Mouse (Mus musculus) hindbrain, embryonic 15.5 days (tissue): ENCODE data around the gene Prpf4b. TPM values are rescaled to one million over a fixed set of nuclear protein-coding genes. Genes with fewer than 3 reads are reported as not detected.
"Not testable (repeated sequence)": the region's sequence is repeated elsewhere in the genome, so short reads cannot be mapped to it uniquely, and the experiment has no call there.

ENCODE experiments used
- ATAC-seq: fragments of 200-750 bp; cut with Nextera tagmentation; 2 replicates; pipeline ENCODE4 v1.8.0; 2017; ENCODE audit warnings: low read depth, moderate number of reproducible peaks, moderate TSS enrichment; ENCODE audit not compliant: low FRiP score
- H3K27ac ChIP-seq: fragments of 300-500 bp; sonication (generic); replicated peaks from 2 replicates; pipeline ENCODE4 v1.5.1; 2015; ENCODE audit warnings: mild to moderate bottlenecking, inconsistent platforms
- H3K27me3 ChIP-seq: fragments of 300-500 bp; sonication (generic); 2 replicates; pipeline ENCODE4 v1.6.1; 2015; ENCODE audit warnings: control low read depth, inconsistent platforms
- H3K36me3 ChIP-seq: fragments of 300-500 bp; sonication (generic); 2 replicates; pipeline ENCODE4 v1.6.1; 2015; ENCODE audit warnings: control low read depth, inconsistent platforms
- H3K4me1 ChIP-seq: fragments of 300-500 bp; sonication (generic); replicated peaks from 2 replicates; pipeline ENCODE4 v1.6.1; 2015; ENCODE audit warnings: control low read depth, inconsistent platforms
- H3K4me2 ChIP-seq: fragments of 300-500 bp; sonication (generic); 2 replicates; pipeline ENCODE4 v1.6.1; 2015; ENCODE audit warnings: moderate library complexity, mild to moderate bottlenecking, inconsistent platforms
- H3K4me3 ChIP-seq: fragments of 300-500 bp; sonication (generic); 2 replicates; pipeline ENCODE4 v1.5.1; 2015; ENCODE audit warnings: mild to moderate bottlenecking, inconsistent platforms
- H3K9ac ChIP-seq: fragments of 300-500 bp; sonication (generic); 2 replicates; pipeline ENCODE4 v1.6.1; 2015; ENCODE audit warnings: inconsistent platforms
- H3K9me3 ChIP-seq: fragments of 300-500 bp; sonication (generic); 2 replicates; pipeline ENCODE4 v1.6.1; 2016; ENCODE audit warnings: control low read depth, inconsistent platforms
- WGBS: fragments of 180-500 bp; shearing (Covaris S2); methylation state at CpG from one replicate; pipeline ENCODE4 v1.1.7; 2015; 5-methylcytosine and 5-hydroxymethylcytosine counted together
- polyA plus RNA-seq: library from polyadenylated mRNA; unstranded; fragments of >200 nt; fragmentation: Nextera tagmentation; extraction: Ambion mirVana; gene quantifications from 2 replicates; pipeline ENCODE4 v1.2.1, GENCODE M21; 2015

The Prpf4b gene
- polyA plus RNA-seq, 1 experiment from 2014 or later, result 56.8 TPM

DNA sequence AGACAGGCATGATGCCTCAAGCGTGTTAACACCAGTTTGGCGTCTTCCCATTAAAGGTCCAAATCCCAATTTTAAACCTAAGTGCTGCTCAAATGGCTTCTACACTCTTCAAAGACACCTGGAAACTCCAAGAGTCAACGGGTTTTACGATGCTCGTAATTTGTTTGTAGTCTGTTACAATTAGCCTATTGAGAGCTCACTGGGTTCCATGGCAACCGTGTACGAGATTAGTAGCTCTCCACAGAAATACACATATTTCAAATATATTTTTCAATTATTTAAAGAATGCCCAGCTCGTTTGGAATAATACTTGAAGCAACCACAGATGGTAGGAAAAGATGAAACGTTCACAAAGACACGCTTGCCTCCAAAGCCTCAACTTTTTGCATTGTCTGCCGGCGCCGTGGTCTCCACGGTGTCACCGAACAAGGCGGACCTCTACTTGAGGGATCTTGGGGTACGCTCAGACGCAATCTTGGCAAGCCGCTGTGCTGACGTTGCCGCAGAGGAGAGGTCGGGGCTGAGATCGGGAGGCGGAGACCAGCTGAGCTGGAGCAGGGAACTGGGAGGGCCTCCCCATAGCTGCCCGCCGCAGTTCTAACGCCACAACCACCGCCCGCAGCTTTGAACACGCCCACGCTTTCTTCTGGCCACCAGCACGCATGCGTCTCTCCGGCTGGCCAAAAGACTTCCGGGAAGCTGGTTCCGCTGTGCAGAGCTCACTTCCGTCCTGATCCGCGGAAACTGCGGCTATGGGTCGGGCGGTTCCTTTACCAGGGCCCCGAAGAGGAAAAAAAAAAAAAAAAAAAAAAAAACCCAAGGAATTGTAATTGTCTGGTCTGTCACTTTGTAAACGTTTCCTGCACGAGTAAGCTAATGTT lies 1.1 kb upstream of the Prpf4b start:
- no peaks in the 10 kb centered on the region for H3K27me3 ChIP-seq
- H3K4me3 ChIP-seq, result peak overlapping the region; percentile 100
- ATAC-seq, result peak; percentile 92
- peak overlapping the region; percentile 78 for H3K4me2 ChIP-seq
- peak overlapping the region; percentile 98 for H3K27ac ChIP-seq
- H3K4me1 ChIP-seq, result peaks cover 28% of the 10 kb centered on the region
- WGBS, result 3% methylated on average over 45 of the region's 45 CpGs
- no peaks in the 10 kb centered on the region for H3K9me3 ChIP-seq
- H3K9ac ChIP-seq, result peak overlapping the region; percentile 96
- no peaks in the 10 kb centered on the region for H3K36me3 ChIP-seq

GRCm38 (mm10) chr13:34874736-34875135 lies 366 bp upstream of the Prpf4b start:
- peak overlapping the region; percentile 78 for H3K4me2 ChIP-seq
- H3K4me1 ChIP-seq, result peaks cover 29% of the 10 kb centered on the region
- H3K9me3 ChIP-seq, H3K27me3 ChIP-seq, H3K36me3 ChIP-seq: not testable (repeated sequence)
- peak overlapping the region; percentile 96 for H3K9ac ChIP-seq
- peak; percentile 21; the same call in 1 of the 2 replicates for ATAC-seq
- H3K4me3 ChIP-seq, result peak overlapping the region; percentile 100
- H3K27ac ChIP-seq, result peak overlapping the region; percentile 98
- 18% methylated on average over 13 of the region's 13 CpGs for WGBS

DNA sequence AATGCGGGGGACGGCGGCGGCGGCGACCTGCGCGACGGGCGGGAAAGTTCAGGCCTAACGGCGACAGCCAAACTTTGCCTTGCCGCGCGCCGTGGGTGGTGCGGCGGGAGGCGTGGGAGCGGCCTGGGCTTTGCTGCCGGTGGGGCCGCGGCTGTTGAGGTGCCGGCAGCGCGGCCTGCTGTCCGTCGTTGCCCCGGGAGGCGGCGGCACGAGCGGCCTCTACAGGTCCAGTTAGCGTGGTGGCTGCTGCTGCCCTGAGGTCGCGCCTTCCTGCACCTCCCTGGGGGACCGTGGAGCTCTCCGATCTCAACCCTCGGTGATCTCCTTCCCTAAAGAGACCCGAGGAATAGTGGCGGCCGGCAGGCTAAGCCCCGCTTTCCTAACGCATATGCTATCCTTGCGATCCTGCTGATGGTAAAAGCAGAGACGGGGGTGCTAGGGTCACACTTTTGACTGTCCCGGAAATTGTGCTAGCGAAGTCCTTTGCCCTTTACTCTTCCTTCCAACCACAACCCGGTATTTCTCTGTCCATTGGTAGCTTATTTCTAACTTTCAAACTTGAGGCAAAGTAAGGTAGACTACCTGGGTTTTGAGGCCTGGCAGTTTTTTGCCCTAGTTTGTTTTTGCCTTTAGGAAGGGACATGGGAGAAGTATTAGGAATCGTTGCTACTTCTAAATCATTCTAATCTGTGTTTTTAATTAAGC lies 791 bp downstream of the Prpf4b start:
- Histone ChIP-seq H3K27me3 (no peaks in the 10 kb centered on the region), H3K36me3 (no peaks in the 10 kb centered on the region), H3K9me3 (no peaks in the 10 kb centered on the region), H3K4me2 (peak overlapping the region; percentile 78), H3K4me3 (peak overlapping the region; percentile 100), H3K27ac (peak overlapping the region; percentile 98), H3K9ac (peak overlapping the region; percentile 96), H3K4me1 (peaks cover 29% of the 10 kb centered on the region)
- ATAC-seq, result peak; percentile 6; the same call in 1 of the 2 replicates
- under 1% methylated on average over 50 of the region's 50 CpGs for WGBS

- H3K9ac ChIP-seq, result peak overlapping the region; percentile 96
- 8% methylated on average over 3 of the region's 3 CpGs for WGBS
- no peak for ATAC-seq
- peaks cover 29% of the 10 kb centered on the region for H3K4me1 ChIP-seq
- no peaks in the 10 kb centered on the region for H3K27me3 ChIP-seq
- no peak overlapping the region for H3K27ac ChIP-seq
- H3K36me3 ChIP-seq, result no peaks in the 10 kb centered on the region
- H3K9me3 ChIP-seq, result no peaks in the 10 kb centered on the region
- H3K4me2 ChIP-seq, result peak overlapping the region; percentile 78
- peak overlapping the region; percentile 100 for H3K4me3 ChIP-seq
Measured at GRCm38 (mm10) chr13:34876481-34876880, 1.4 kb downstream of the Prpf4b start.

DNA sequence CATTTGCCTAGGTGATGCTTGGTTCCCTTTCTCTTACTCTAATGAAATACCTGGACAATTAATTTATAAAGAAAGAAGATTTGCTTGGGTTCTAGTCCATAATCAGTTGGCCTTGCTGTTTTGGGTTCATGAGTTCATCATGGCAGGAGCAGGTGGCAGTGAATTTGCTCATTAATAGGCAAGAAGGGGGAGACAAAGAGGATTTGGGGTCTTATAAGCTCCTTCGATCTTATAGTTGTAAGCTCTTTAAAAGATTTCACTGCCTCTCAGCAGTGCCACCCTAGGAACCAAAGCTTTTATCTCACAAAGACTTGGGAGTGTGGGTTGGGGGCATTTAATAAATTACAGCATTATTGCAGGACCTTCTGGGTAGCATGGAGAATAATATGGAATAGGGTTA lies 17.8 kb downstream of the Prpf4b start:
- no peak overlapping the region for H3K9ac ChIP-seq
- no peak overlapping the region for H3K4me2 ChIP-seq
- no peaks in the 10 kb centered on the region for H3K9me3 ChIP-seq
- no peaks in the 10 kb centered on the region for H3K27me3 ChIP-seq
- peaks cover 80% of the 10 kb centered on the region for H3K36me3 ChIP-seq
- H3K4me1 ChIP-seq, result no peaks in the 10 kb centered on the region
- no peak overlapping the region for H3K27ac ChIP-seq
- ATAC-seq, result no peak
- no peak overlapping the region for H3K4me3 ChIP-seq
- 94% methylated on average over 1 of the region's 1 CpGs for WGBS

DNA sequence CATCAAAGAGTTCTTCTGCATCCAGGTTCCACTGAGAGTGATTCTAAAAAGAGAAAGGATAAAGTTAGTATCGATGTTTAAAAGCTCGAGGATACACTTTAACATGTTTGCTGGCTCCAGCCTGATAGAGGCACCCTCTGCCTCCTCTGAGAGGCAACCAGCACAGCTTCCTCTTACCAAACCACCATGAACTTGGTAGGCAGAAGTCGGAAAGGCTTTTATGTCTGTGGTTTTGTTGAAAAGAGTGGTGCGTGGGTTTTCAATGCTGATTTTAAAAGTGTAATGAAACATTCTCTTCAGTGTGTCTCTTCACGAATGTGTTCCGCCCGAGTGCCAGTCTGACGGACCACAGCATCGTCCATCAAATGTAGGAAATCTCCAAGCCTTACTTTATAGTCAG lies 39.5 kb downstream of the Prpf4b start:
- no peak for ATAC-seq
- no peak overlapping the region for H3K4me3 ChIP-seq
- WGBS, result 81% methylated on average over 9 of the region's 9 CpGs
- H3K4me1 ChIP-seq, result peaks cover 8% of the 10 kb centered on the region; the same call in 1 of the 2 replicates
- no peaks in the 10 kb centered on the region for H3K9me3 ChIP-seq
- H3K27me3 ChIP-seq, result no peaks in the 10 kb centered on the region
- no peak overlapping the region for H3K27ac ChIP-seq
- H3K36me3 ChIP-seq, result no peaks in the 10 kb centered on the region
- no peak overlapping the region for H3K9ac ChIP-seq
- H3K4me2 ChIP-seq, result no peak overlapping the region

- Histone ChIP-seq H3K27me3 (no peaks in the 10 kb centered on the region), H3K27ac (no peak overlapping the region), H3K36me3 (no peaks in the 10 kb centered on the region), H3K4me2 (peak overlapping the region; percentile 59), H3K9me3 (no peaks in the 10 kb centered on the region), H3K4me1 (peaks cover 8% of the 10 kb centered on the region; the same call in 1 of the 2 replicates), H3K9ac (no peak overlapping the region), H3K4me3 (peak overlapping the region; percentile 27)
- ATAC-seq, result peak; percentile 65; the same call in 1 of the 2 replicates
- WGBS, result 30% methylated on average over 37 of the region's 37 CpGs
Measured at GRCm38 (mm10) chr13:34916520-34917167, 41.5 kb downstream of the Prpf4b start.

- ATAC-seq, result no peak
Measured at GRCm38 (mm10) chr13:34924210-34924609, 49.1 kb downstream of the Prpf4b start, which contains the start of the genes Fam217a and 4933417A18Rik. Gene Fam217a (minus strand): TSS chr13:34924310. Gene 4933417A18Rik (plus strand): TSS chr13:34924409.

DNA sequence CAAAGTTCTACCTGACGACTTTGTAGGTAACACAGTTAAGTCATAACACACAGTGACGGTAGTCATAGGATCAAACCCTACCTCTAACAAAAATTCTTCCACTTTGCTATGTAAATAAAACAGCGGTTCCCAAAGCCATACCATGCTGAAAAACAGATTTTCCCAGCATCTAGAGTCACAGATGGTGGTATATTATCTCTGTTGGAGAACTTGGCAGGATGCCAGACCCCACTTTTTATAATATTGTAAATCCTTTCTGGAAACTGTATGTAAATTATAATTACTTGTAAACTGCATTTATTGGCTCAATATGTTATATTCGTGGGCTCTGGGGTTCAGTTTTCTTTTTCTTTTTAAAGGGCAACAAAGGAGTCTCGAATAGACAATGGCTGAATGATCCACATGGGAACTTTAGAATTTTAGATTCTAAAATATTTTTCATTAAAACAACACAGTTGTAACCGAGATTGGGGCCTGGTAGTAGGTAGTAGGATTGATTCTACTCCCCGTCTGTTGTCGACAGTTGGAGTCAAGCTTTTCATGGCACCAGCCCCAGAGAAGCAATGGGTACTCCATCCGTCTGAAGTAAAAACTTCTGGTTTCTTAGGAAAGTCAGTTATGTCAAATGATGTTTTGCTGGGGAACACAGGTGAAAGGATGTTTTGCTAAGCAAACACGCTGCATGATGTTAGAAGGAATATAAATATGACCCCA lies 60.0 kb downstream of the Prpf4b start:
- no peak for ATAC-seq
- WGBS, result 69% methylated on average over 10 of the region's 10 CpGs

More at GRCm38 (mm10) chr13:34924210-34924609, 49.1 kb downstream of the Prpf4b start, which contains the start of the genes Fam217a and 4933417A18Rik:
- H3K36me3 ChIP-seq, result no peaks in the 10 kb centered on the region
- H3K4me1 ChIP-seq, result no peaks in the 10 kb centered on the region
- H3K27me3 ChIP-seq, result no peaks in the 10 kb centered on the region
- H3K4me2 ChIP-seq, result no peak within 1 kb of the TSS
- H3K4me3 ChIP-seq, result no peak within 1 kb of the TSS
- WGBS, result 83% methylated on average over 4 of the region's 4 CpGs
- no peak within 1 kb of the TSS for H3K9ac ChIP-seq
- no peak within 1 kb of the TSS for H3K27ac ChIP-seq
- H3K9me3 ChIP-seq, result no peaks in the 10 kb centered on the region

GRCm38 (mm10) chr13:34942370-34942769 lies 67.3 kb downstream of the Prpf4b start:
- Histone ChIP-seq H3K27me3 (no peaks in the 10 kb centered on the region), H3K4me2 (no peak overlapping the region), H3K36me3 (no peaks in the 10 kb centered on the region), H3K9ac (no peak overlapping the region), H3K4me3 (no peak overlapping the region), H3K27ac (no peak overlapping the region), H3K4me1 (no peaks in the 10 kb centered on the region), H3K9me3 (no peaks in the 10 kb centered on the region)
- no peak for ATAC-seq

More for the DNA sequence above, 60.0 kb downstream of the Prpf4b start:
- Histone ChIP-seq H3K4me2 (no peak overlapping the region), H3K9me3 (no peaks in the 10 kb centered on the region), H3K9ac (no peak overlapping the region), H3K27ac (no peak overlapping the region), H3K4me3 (no peak overlapping the region), H3K36me3 (no peaks in the 10 kb centered on the region), H3K4me1 (no peaks in the 10 kb centered on the region), H3K27me3 (no peaks in the 10 kb centered on the region)

DNA sequence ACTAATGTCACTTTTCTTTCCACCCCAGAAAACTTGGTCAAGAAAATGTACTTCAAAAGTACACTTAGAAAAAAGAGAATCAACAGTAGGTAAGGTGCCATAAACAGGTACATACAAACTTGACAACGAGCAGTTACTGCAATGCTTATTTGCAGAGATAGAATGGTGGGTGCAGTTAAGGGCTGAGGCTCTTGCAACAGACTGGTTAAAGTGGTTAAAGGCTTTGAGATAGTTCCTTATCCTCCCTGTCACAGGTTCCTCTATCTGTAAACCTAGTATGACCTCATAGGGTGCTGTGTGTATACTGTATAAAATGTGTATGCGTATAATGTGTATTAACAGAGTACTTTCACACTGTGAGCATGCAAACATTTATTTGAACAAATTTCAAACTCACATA lies 76.3 kb downstream of the Prpf4b start:
- H3K27me3 ChIP-seq, H3K4me2 ChIP-seq, H3K4me3 ChIP-seq, H3K4me1 ChIP-seq, H3K9me3 ChIP-seq, ATAC-seq, H3K36me3 ChIP-seq, H3K9ac ChIP-seq, H3K27ac ChIP-seq: not testable (repeated sequence)
- 97% methylated on average over 2 of the region's 2 CpGs for WGBS
